Mouse (Mus musculus): ENCODE data around the gene Osbpl7. TPM values are rescaled to one million over a fixed set of nuclear protein-coding genes. Genes with fewer than 3 reads are reported as not detected.

Osbpl7 gene
- 10 to 100 TPM; 12.7 to 17.6 TPM for total RNA-seq (2023)

DNA sequence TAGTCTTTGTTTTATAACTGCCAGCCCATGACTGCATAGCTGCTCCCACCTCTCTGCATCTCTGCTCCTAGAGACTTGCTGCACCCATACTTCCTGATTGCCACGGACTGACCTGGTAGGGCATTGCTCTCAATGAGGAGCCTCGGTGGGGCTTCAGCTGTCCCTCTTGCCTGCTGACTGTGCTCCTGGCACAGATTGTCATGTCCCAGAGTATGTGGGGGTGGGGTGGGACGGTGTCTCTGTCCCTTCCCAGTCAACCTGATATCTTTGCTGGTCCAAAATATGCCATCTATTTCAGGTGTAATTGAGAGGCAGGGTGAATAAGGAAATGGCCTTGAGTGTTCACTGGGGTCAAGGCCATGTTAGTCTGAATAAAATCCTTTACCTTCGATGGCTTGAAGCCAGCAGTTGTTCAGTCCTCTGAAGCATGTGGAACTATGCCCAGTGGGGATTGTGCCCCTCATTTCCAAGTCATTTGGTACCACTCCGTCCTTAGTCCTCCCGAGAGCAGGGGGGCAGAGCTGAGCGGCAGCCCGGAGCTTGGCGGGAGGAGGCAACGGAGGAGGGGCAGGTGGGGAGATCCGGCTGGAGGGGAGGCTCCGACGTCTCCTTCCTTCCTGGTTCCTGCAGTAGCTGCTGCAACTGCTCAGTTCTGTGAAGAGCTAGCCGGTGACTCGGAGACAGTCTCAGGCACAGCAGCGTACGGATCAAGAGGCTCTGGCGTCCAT lies at the start of gene Osbpl7:
Gene Osbpl7, plus strand, starts transcription at position 413 of the 728 bp plus-strand sequence.

DNA sequence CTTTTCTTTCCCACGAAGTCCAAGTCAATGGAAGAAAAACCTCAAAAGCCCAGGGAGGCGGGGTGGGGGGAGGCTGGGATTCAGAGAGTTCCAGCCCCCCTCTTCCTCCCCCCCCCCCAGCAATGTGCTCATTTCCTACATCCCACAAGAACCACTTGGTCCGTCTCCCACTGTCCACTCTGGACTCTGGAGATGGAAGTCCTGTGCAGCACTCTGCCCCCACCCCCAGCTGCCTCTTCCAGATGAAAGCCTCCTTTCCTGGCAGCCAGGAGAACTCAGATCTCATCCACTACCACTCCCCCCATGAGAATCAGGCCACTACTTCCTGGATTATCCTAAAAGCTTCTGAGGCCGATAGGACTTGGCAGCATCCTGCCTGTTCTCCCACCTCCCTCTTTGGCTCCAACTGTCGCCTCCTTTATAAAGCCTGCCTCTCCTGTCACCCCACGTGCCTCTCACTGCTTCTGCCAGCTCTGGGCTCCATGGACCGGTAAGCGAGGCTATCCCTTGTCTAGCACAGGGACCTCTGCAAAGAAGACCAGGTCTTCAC lies 37.2 kb upstream of the Osbpl7 start, which contains the start of gene Sp6:
Gene Sp6, plus strand, starts transcription at position 274 of the 550 bp plus-strand sequence.

DNA sequence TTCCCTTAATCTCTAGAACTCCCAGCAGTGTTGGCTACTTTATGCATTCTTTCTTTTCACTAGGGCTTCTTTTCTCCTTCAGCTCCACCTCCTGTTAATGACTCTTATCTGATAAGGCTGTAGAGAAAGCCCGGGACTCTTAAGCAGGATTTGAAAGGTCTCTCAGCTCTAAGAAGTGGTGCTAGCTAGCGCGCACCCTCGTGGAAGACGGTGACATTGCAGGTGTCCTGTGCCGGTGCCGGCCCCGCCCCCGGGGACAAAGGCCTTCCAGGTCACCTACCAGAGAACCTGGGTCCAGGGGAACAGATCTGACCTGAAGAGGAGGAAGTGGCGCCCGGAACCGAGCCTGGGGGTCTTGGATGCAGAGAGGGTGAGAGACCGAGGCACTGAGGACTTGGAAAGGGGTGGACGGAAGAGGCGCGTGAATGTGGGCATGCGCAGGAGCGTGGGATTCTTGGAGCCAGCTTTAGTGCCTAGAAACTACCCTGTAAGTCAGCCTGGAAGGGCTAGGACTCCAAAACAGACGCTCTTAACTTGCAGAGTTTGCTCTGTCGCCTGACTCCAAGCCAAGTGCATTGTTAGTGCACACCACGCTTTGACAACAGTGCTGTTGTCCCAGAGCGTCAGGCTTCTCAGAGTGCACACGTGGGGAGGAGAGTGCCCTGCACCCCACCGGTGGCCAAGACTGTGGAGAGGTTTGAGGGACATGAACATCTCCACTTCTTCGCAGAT lies 20.6 kb upstream of the Osbpl7 start, which contains the start of gene Scrn2:
Gene Scrn2, plus strand, starts transcription at position 253 of the 732 bp plus-strand sequence.

DNA sequence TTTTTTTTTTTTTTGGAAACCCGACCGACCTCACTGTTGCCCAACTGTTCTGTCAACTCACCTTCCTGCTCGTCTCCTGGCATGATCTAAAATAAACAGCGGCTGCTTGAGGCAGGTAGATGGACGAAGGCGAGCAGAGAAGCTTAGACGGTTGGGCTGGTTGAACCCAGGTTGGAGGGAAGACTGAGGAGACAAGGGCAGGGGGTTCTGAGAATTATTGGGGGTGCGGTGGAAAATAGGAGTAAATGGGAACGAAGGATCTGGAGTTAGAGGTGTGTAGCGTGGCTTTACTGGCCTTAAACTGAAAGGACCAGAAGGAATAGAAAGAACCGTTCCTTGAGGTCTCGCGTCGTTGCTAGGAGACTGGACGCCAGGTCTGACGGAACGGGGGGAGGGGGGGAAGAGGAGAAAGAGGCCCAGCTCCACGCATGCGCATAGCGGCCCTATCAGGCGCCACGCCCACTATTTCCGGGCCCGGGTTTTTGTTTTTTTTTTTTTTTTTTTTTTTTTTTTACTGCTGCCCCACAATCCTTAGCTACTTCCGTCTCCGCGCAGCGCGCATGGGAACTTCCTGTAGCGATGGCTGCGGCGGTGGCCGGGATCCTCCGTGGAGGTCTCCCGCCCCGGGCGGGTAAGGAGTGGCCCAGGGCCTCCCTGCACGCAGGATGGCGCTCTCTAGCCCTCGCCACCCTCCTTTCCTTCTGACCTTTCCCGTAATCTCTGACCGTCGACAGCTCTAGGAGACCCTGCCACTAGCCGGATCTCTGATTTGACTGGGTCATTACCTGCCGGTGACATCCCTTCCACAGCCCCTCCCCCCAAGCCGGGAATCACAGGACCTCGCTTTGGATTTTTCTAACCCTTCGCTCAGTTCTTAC lies 9.2 kb upstream of the Osbpl7 start, which contains the start of the genes Lrrc46 and Mrpl10:
Gene Lrrc46, minus strand, starts transcription at position 386 of the 878 bp plus-strand sequence.
Gene Mrpl10, plus strand, starts transcription at position 539 of the 878 bp plus-strand sequence.

DNA sequence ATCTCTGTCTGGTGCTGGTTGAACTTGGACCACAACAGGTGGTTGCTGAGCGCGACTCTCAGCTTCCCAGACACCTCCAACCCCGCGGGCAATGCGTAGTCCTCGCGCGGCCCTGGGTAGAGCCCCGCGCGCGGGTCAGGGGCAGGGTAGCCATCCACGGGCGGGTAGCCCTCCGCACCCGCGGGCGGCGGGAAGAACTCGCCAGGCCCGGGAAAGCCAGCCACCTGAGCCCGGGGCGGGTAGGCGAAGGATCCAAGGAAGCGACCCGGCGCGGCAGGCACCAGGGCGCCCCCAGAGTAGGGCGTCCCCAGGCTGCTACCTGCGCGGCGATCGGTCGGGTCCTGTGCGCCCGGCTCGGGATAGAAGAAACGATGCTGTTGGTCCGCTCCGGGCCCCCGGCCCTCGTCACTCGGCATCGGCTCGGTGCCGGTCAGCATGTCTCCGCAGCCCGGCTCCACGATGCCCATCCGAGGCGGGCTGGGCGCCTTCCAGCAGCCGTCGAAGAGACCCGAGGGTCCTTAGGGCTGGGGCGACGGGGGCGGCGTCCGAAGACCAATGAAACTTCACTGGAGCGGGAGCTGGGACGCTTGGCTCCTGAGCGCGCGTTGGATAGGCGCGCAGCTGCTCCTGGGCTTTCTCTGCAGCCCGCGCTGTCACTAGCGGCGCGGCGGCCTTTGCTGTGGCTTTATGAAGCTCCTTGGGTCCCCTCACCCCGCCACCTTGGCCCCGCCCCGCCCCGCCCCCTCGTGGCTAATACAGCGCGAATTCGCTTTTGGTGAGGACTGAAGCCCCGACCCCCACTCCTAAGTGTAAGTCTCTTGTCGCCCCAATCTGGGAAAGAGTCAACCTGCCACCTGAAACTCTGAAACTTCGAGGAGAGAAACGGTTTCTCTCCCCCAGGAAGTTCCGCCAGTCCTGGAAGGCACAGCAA lies 64.5 kb downstream of the Osbpl7 start, which contains the start of gene Tbx21:
Gene Tbx21, minus strand, starts transcription at position 661 of the 931 bp plus-strand sequence.

Other genes starting within 250 kb of the Osbpl7 start
- 10 to 100 TPM; 59.8 to 96.1 TPM for gene Nfe2l1, start 220.7 kb upstream of the Osbpl7 start, total RNA-seq (2023)
- 1 to 10 TPM; 1.8 to 4.5 TPM for gene Copz2, start 200.8 kb upstream of the Osbpl7 start, total RNA-seq (2023)
- 10 to 100 TPM; 48.2 to 51.0 TPM for gene Cdk5rap3, start 134.1 kb upstream of the Osbpl7 start, total RNA-seq (2023)
- not detected for gene Prr15l, start 122.5 kb upstream of the Osbpl7 start, total RNA-seq (2023)
- gene Pnpo, start 106.6 kb upstream of the Osbpl7 start, total RNA-seq (2023), result 10 to 100 TPM; 23.0 to 23.8 TPM
- gene Sp2, start 67.7 kb upstream of the Osbpl7 start, total RNA-seq (2023), result 10 to 100 TPM; 35.9 to 41.8 TPM
- not detected for gene Sp6, start 37.2 kb upstream of the Osbpl7 start, total RNA-seq (2023)
- gene Scrn2, start 20.7 kb upstream of the Osbpl7 start, total RNA-seq (2023), result 1 to 10 TPM in 1 of 2 experiments, under 1 TPM in 1; 0.67 to 1.5 TPM
- gene Lrrc46, start 9.2 kb upstream of the Osbpl7 start, total RNA-seq (2023), result not detected
- 10 to 100 TPM; 38.5 to 41.1 TPM for gene Mrpl10, start 9.1 kb upstream of the Osbpl7 start, total RNA-seq (2023)
- gene Tbx21, start 64.7 kb downstream of the Osbpl7 start, total RNA-seq (2023), result under 1 TPM in 1 of 2 experiments, not detected in 1; 0.21 TPM
- gene Tbkbp1, start 100.9 kb downstream of the Osbpl7 start, total RNA-seq (2023), result 10 to 100 TPM; 46.7 to 50.4 TPM
- gene Kpnb1, start 137.3 kb downstream of the Osbpl7 start, total RNA-seq (2023), result 10 to 100 TPM; 89.2 to 95.8 TPM
- gene Npepps, start 230.0 kb downstream of the Osbpl7 start, total RNA-seq (2023), result 10 to 100 TPM; 59.1 to 59.2 TPM

All from monocyte, adult 59 days (primary cell).